Mouse (Mus musculus) heart, postnatal 0 days (tissue): ENCODE results near the gene Mgat4b.

Experiments used
- CTCF ChIP-seq: IDR thresholded peaks from 2 replicates; pipeline ENCODE4 v1.5.1; 2016; ENCODE audit warnings: antibody characterized with exemption, control low read depth, low read depth
- EP300 ChIP-seq: IDR thresholded peaks from 2 replicates; pipeline ENCODE4 v1.6.1; 2016; ENCODE audit warnings: antibody characterized with exemption, low read depth

- TF ChIP-seq CTCF = no peak
- TF ChIP-seq EP300 = no peak
These were observed 64.4 kb downstream of the Mgat4b start for GRCm38 (mm10) chr11:50275077-50275476.
